Mouse (Mus musculus): ENCODE measurements around the gene Nt5dc3. TPM values are rescaled to one million over a fixed set of nuclear protein-coding genes. Genes with fewer than 3 reads are reported as not detected.

The Nt5dc3 gene
- polyA plus RNA-seq, 1 experiment from 2014 or later: 0.67 TPM

GRCm38 (mm10) chr10:86763672-86764071 is 15.1 kb upstream of the Nt5dc3 start, which contains the start of gene Gm49358:
Gene Gm49358 (plus strand): TSS chr10:86763972.
- no peak within 1 kb of the TSS for H3K27ac ChIP-seq (replicated peaks)
- H3K4me1 ChIP-seq: 0 out of 2 replicates have a peak, but pooled peaks cover 3% of the 10 kb centered on the region
- no peaks in the 10 kb centered on the region for H3K36me3 ChIP-seq
- no peaks in the 10 kb centered on the region for H3K27me3 ChIP-seq (ENCODE audit: low read depth, poor library complexity, severe bottlenecking)
- no peak for DNase-seq (ENCODE audit: low spot score)
- no peak within 1 kb of the TSS for H3K4me3 ChIP-seq
- no peaks in the 10 kb centered on the region for H3K9me3 ChIP-seq (replicated peaks)
- WGBS: 93% methylated on average over 5 of the region's 5 CpGs

DNA sequence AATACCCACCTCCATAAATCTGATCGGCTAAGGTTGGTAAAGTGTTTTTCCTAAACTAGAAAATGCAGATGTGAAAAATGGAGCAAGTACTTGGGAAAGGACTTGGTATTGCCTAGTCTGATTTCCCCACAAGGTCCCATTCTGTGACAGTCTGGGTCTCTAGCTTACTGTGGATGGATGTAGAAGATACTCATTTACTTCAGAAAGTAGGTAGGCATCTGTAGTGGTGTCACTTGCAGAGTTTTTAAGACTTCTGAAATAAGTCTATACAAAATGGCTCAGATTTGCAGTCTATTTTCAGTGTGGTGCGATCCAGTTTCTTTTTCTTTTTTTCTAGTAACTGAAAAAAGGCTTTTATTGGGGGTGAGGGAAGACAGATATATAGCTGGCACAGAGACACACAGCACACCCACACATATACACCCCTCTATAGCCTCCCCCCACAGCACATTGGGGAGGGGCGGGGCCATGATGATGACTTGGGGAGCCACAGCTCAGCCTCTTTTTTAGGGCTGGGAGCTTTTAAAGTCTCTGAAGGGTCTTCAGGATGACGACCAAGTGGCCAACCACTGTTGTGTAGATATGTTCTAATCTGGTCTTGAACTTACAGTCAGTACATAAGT is 13.3 kb upstream of the Nt5dc3 start:
- DNase-seq (ENCODE audit: low spot score): no peak
- 85% methylated on average over 4 of the region's 4 CpGs for WGBS

DNA sequence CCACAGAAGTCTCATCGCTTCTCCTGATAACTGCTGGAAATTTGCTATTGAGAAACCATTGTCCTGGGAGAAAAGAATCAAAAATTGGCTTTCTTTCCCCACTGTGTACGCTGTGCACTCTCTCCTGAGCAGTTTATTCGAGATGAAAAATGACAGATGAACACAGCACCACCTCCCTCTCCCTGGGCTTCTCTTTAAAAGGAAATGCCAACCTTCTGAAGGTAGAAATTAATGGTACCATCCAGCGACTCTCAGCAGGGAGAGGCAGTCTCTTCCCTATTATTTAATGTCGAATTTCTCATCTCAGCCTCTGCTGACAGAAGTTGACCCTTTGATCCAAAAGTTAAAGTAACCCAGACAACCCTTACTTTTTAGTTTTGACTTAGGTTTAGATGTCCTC is 9.6 kb upstream of the Nt5dc3 start:
- Histone ChIP-seq H3K4me3 (no peak overlapping the region), H3K4me1 (peaks cover 7% of the 10 kb centered on the region), H3K27me3 (ENCODE audit: low read depth, poor library complexity, severe bottlenecking) (no peaks in the 10 kb centered on the region), H3K36me3 (no peaks in the 10 kb centered on the region), H3K9me3 (replicated peaks) (no peaks in the 10 kb centered on the region), H3K27ac (replicated peaks) (no peak overlapping the region)
- no peak for DNase-seq (ENCODE audit: low spot score)
- WGBS: 79% methylated on average over 5 of the region's 5 CpGs

More for the DNA sequence above, 13.3 kb upstream of the Nt5dc3 start:
- Histone ChIP-seq H3K4me1 (peaks cover 10% of the 10 kb centered on the region), H3K36me3 (no peaks in the 10 kb centered on the region), H3K27ac (replicated peaks) (no peak overlapping the region), H3K27me3 (ENCODE audit: low read depth, poor library complexity, severe bottlenecking) (no peaks in the 10 kb centered on the region), H3K9me3 (replicated peaks) (no peaks in the 10 kb centered on the region), H3K4me3 (no peak overlapping the region)

- Histone ChIP-seq H3K27ac (replicated peaks) (no peak overlapping the region), H3K4me1 (peaks cover 7% of the 10 kb centered on the region), H3K27me3 (ENCODE audit: low read depth, poor library complexity, severe bottlenecking) (no peaks in the 10 kb centered on the region), H3K4me3 (no peak overlapping the region), H3K36me3 (no peaks in the 10 kb centered on the region), H3K9me3 (replicated peaks) (no peaks in the 10 kb centered on the region)
- 50% methylated on average over 4 of the region's 4 CpGs for WGBS
- no peak for DNase-seq (ENCODE audit: low spot score)
Observed at GRCm38 (mm10) chr10:86769797-86770196, 9.0 kb upstream of the Nt5dc3 start.

GRCm38 (mm10) chr10:86771701-86772100 is 7.1 kb upstream of the Nt5dc3 start:
- Histone ChIP-seq H3K27ac (replicated peaks) (no peak overlapping the region), H3K4me1 (peaks cover 7% of the 10 kb centered on the region), H3K4me3 (no peak overlapping the region), H3K27me3 (ENCODE audit: low read depth, poor library complexity, severe bottlenecking) (0 out of 2 replicates have a peak, but pooled peaks cover 5% of the 10 kb centered on the region), H3K36me3 (no peaks in the 10 kb centered on the region), H3K9me3 (replicated peaks) (no peaks in the 10 kb centered on the region)
- no peak for DNase-seq (ENCODE audit: low spot score)
- 79% methylated on average over 5 of the region's 5 CpGs for WGBS

DNA sequence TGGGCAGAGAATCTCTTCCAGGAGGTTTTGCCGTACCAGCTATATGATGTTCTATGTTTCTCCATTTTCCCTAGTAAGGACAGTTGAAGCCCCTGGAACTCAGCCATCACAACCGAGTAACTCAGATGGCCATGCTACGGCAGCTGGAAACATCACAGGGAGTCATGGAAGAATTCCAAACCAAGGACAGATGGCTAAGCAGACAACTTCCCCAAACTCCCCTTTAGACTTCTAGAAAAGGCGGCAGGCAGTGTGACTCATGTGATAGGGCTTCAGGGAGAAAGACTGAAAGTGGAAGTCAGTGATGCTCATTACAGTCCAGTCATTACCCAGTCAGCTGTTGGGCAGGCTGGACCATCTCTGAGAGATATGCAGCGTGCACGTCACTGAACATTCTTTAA is 6.6 kb upstream of the Nt5dc3 start:
- Histone ChIP-seq H3K9me3 (replicated peaks) (no peaks in the 10 kb centered on the region), H3K4me1 (peaks cover 7% of the 10 kb centered on the region), H3K4me3 (no peak overlapping the region), H3K27ac (replicated peaks) (no peak overlapping the region), H3K36me3 (no peaks in the 10 kb centered on the region), H3K27me3 (ENCODE audit: low read depth, poor library complexity, severe bottlenecking) (0 out of 2 replicates have a peak, but pooled peaks cover 8% of the 10 kb centered on the region)
- 88% methylated on average over 6 of the region's 6 CpGs for WGBS
- no peak for DNase-seq (ENCODE audit: low spot score)

DNA sequence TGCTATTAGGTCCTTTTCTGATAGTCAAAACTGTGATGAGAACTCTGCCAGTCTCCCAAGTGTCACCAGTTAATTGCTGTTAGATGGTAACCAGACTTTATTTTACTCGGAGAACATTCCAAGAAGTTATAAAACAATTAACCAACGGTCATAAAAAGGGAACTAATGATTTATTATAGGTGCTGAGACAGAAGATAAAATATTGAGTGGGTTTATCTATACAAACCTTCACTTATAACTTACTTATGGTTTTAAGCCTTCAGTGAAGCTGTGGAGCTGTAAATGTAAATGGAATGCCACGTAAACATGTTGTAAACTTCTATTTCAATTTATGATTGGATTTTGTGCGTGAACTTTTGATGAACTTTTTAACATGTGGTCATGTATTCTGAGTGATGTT is 5.4 kb upstream of the Nt5dc3 start:
- peaks cover 15% of the 10 kb centered on the region for H3K27me3 ChIP-seq (ENCODE audit: low read depth, poor library complexity, severe bottlenecking)
- WGBS: 83% methylated on average over 4 of the region's 4 CpGs
- H3K9me3 ChIP-seq (replicated peaks): no peaks in the 10 kb centered on the region
- no peak overlapping the region for H3K27ac ChIP-seq (replicated peaks)
- no peak for DNase-seq (ENCODE audit: low spot score)
- no peak overlapping the region for H3K4me3 ChIP-seq
- peaks cover 15% of the 10 kb centered on the region for H3K4me1 ChIP-seq
- H3K36me3 ChIP-seq: no peaks in the 10 kb centered on the region

DNA sequence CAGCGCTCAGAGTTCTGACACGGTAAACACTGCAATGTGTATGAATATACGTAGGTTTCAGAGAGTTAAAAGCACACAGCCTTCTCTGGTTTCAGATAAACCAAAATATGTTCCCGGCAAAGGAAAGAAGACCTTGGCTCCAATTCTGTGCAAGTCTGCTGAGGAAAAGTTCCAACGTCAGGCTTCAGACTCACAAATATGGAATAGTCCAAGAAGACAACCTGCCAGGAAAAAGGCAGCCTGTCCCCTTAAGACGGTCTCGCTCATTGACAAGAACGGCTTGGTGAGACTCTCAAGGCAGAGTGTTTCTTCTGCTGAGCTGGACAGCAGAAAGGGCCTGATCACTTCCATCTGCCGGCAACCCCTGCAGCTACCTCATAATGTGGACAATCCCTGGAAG is 2.5 kb upstream of the Nt5dc3 start:
- Histone ChIP-seq H3K4me3 (no peak overlapping the region), H3K27me3 (ENCODE audit: low read depth, poor library complexity, severe bottlenecking) (peaks cover 34% of the 10 kb centered on the region), H3K36me3 (no peaks in the 10 kb centered on the region), H3K27ac (replicated peaks) (no peak overlapping the region), H3K9me3 (replicated peaks) (no peaks in the 10 kb centered on the region), H3K4me1 (peaks cover 23% of the 10 kb centered on the region)
- 78% methylated on average over 9 of the region's 9 CpGs for WGBS
- DNase-seq (ENCODE audit: low spot score): no peak

- Histone ChIP-seq H3K9me3 (replicated peaks) (no peaks in the 10 kb centered on the region), H3K4me3 (peak overlapping the region; percentile 61), H3K36me3 (no peaks in the 10 kb centered on the region), H3K4me1 (peaks cover 37% of the 10 kb centered on the region), H3K27ac (replicated peaks) (peak overlapping the region; percentile 88), H3K27me3 (ENCODE audit: low read depth, poor library complexity, severe bottlenecking) (peaks cover 36% of the 10 kb centered on the region)
- no peak for DNase-seq (ENCODE audit: low spot score)
- 44% methylated on average over 19 of the region's 19 CpGs for WGBS
Observed at GRCm38 (mm10) chr10:86777614-86778319, 1.0 kb upstream of the Nt5dc3 start.

DNA sequence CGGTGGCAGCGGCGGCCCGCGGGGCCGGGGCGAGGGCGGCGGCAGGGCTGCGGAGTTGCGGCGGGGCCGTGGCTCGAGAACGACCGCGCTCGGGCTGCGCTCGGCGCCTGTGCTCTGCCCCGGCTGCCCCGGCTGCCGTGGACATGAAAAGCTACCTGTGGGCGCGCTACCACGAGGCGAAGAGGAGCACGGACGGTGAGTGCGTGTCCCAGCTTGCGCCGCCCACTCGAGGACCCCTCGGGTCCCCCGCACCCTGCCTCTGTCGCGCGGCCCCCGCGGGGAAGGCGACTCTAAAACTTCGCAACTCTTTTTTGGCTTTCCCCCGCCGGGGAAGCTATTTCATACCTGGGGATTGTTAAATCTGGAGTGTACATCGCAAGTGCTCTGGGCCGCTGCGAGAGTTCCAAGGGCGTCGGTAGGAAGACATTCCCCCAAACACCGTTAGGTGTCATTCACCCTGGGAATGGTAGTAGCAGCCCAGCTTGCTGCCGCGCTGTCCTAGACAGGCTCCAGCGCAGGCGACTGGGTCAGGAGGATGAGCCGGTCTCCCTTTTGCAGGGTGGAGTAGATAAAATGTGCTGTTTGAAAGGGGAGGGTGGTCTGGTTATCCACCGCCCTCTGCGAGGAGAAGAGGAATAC is 431 bp downstream of the Nt5dc3 start:
- peak; percentile 41 for DNase-seq (ENCODE audit: low spot score)
- peak overlapping the region; percentile 61 for H3K4me3 ChIP-seq
- peaks cover 36% of the 10 kb centered on the region for H3K27me3 ChIP-seq (ENCODE audit: low read depth, poor library complexity, severe bottlenecking)
- H3K36me3 ChIP-seq: no peaks in the 10 kb centered on the region
- no peaks in the 10 kb centered on the region for H3K9me3 ChIP-seq (replicated peaks)
- H3K4me1 ChIP-seq: peaks cover 40% of the 10 kb centered on the region
- peak overlapping the region; percentile 88 for H3K27ac ChIP-seq (replicated peaks)
- WGBS: under 1% methylated on average over 58 of the region's 58 CpGs

DNA sequence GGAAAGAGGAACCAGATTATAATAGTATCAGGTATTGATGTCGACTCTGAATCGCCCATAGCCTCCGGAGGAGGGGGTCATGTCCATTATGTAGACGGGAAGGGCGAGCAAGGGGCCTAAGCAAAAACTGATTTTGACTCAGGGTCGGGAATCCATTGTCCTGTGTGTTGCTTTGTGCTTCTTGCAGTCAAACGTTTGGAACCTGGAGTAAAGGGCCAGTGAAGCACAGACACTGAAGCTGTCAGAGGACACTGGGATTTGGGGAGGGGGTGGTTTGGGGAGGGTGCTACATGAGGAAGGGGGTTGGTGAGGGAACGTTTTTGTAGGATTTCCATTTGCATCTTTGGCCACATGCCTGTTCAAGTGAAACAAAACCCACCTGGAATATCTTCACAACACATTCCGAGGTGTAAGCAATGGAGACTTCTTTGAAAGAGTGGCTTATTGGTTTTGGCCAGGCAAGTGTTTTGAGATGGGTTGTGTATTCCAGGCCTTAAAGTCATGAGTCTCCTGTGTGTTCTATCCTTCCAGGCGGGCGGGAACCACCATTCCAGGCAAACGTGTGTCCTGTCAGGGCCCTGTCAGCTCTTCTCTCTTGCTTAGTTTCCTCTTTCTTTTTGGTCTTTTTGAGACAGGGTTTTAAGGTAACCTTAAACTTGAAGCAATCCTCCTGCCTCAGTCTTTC is 1.2 kb downstream of the Nt5dc3 start:
- WGBS: 16% methylated on average over 12 of the region's 12 CpGs
- peaks cover 36% of the 10 kb centered on the region for H3K27me3 ChIP-seq (ENCODE audit: low read depth, poor library complexity, severe bottlenecking)
- no peak overlapping the region for H3K27ac ChIP-seq (replicated peaks)
- H3K9me3 ChIP-seq (replicated peaks): no peaks in the 10 kb centered on the region
- DNase-seq (ENCODE audit: low spot score): no peak
- H3K36me3 ChIP-seq: no peaks in the 10 kb centered on the region
- peaks cover 40% of the 10 kb centered on the region for H3K4me1 ChIP-seq
- H3K4me3 ChIP-seq: peak overlapping the region; percentile 61

GRCm38 (mm10) chr10:86781641-86782040 is 2.8 kb downstream of the Nt5dc3 start:
- H3K4me3 ChIP-seq: no peak overlapping the region
- no peak for DNase-seq (ENCODE audit: low spot score)
- no peaks in the 10 kb centered on the region for H3K36me3 ChIP-seq
- H3K9me3 ChIP-seq (replicated peaks): no peaks in the 10 kb centered on the region
- peaks cover 40% of the 10 kb centered on the region for H3K4me1 ChIP-seq
- H3K27me3 ChIP-seq (ENCODE audit: low read depth, poor library complexity, severe bottlenecking): peaks cover 32% of the 10 kb centered on the region
- H3K27ac ChIP-seq (replicated peaks): no peak overlapping the region
- WGBS: 24% methylated on average over 5 of the region's 5 CpGs

Measured in midbrain, embryonic 10.5 days (tissue).